Mouse (Mus musculus): ENCODE results near the gene Agbl4. TPM values are rescaled to one million over a fixed set of nuclear protein-coding genes. Genes with fewer than 3 reads are reported as not detected.

Gene Agbl4
- total RNA-seq, 1 experiment, result not detected

GRCm38 (mm10) chr4:111419476-111419875, 1022.0 kb downstream of the Agbl4 start:
- no peaks in the 10 kb centered on the region; the same call in 1 of the 2 replicates for H3K36me3 ChIP-seq (ENCODE audit: control insufficient read depth, insufficient read depth, low read length, poor library complexity, severe bottlenecking)
- no peak overlapping the region for H3K27ac ChIP-seq (ENCODE audit: insufficient read depth, low read depth, low read length, poor library complexity, severe bottlenecking)
- DNase-seq (ENCODE audit: low read depth, low spot score), result no peak
- in situ Hi-C loops (cut with MboI; ENCODE audit: low sequenced_read_pairs in 2 of 2, unreplicated experiment in 2 of 2), result no loop called here
- peaks cover 0 to 7% of the 10 kb centered on the region in 2 experiments; a peak in 2 of 4 replicates for H3K4me1 ChIP-seq (ENCODE audit: control insufficient read depth in 2 of 2, insufficient read depth in 2 of 2, low read length in 2 of 2, poor library complexity in 1 of 2)
- H3K4me3 ChIP-seq (ENCODE audit: insufficient read depth in 1 of 2, low read depth in 1 of 2, low read length in 2 of 2, poor library complexity in 1 of 2, severe bottlenecking in 1 of 2), result no peak overlapping the region
- TF ChIP-seq ZNF384 (IDR thresholded peaks at IDR 0.05; ENCODE audit: low read depth, low read length) (no peak), MAFK (IDR thresholded peaks at IDR 0.05; ENCODE audit: insufficient read depth, low read depth, low read length) (no peak), HCFC1 (IDR thresholded peaks at IDR 0.05; ENCODE audit: borderline replicate concordance, insufficient read depth, low read length) (no peak), ZC3H11A (IDR thresholded peaks at IDR 0.05; ENCODE audit: borderline replicate concordance, low read depth, low read length) (no peak), CHD2 (IDR thresholded peaks at IDR 0.05; ENCODE audit: low read depth, low read length) (no peak)
- H3K9me3 ChIP-seq (ENCODE audit: control insufficient read depth, insufficient read depth, low read depth, low read length), result no peaks in the 10 kb centered on the region
- H3K9ac ChIP-seq (ENCODE audit: insufficient read depth, low read depth, low read length, poor library complexity, severe bottlenecking), result no peak overlapping the region

GRCm38 (mm10) chr4:111420031-111420430, 1022.6 kb downstream of the Agbl4 start:
- Histone ChIP-seq H3K9ac (ENCODE audit: insufficient read depth, low read depth, low read length, poor library complexity, severe bottlenecking) (no peak overlapping the region), H3K9me3 (ENCODE audit: control insufficient read depth, insufficient read depth, low read depth, low read length) (no peaks in the 10 kb centered on the region), H3K36me3 (ENCODE audit: control insufficient read depth, insufficient read depth, low read length, poor library complexity, severe bottlenecking) (no peaks in the 10 kb centered on the region; the same call in 1 of the 2 replicates), H3K27ac (ENCODE audit: insufficient read depth, low read depth, low read length, poor library complexity, severe bottlenecking) (no peak overlapping the region), H3K4me1 (ENCODE audit: control insufficient read depth in 2 of 2, insufficient read depth in 2 of 2, low read length in 2 of 2, poor library complexity in 1 of 2) (peaks cover 0 to 7% of the 10 kb centered on the region in 2 experiments; a peak in 2 of 4 replicates), H3K4me3 (ENCODE audit: insufficient read depth in 1 of 2, low read depth in 1 of 2, low read length in 2 of 2, poor library complexity in 1 of 2, severe bottlenecking in 1 of 2) (no peak overlapping the region)
- no peak for DNase-seq (ENCODE audit: low read depth, low spot score)
- TF ChIP-seq HCFC1 (IDR thresholded peaks at IDR 0.05; ENCODE audit: borderline replicate concordance, insufficient read depth, low read length) (no peak), ZC3H11A (IDR thresholded peaks at IDR 0.05; ENCODE audit: borderline replicate concordance, low read depth, low read length) (no peak), CHD2 (IDR thresholded peaks at IDR 0.05; ENCODE audit: low read depth, low read length) (no peak), ZNF384 (IDR thresholded peaks at IDR 0.05; ENCODE audit: low read depth, low read length) (no peak), MAFK (IDR thresholded peaks at IDR 0.05; ENCODE audit: insufficient read depth, low read depth, low read length) (no peak)
- in situ Hi-C loops (cut with MboI; ENCODE audit: low sequenced_read_pairs in 2 of 2, unreplicated experiment in 2 of 2), result no loop called here

- no peak overlapping the region for H3K4me3 ChIP-seq (ENCODE audit: insufficient read depth in 1 of 2, low read depth in 1 of 2, low read length in 2 of 2, poor library complexity in 1 of 2, severe bottlenecking in 1 of 2)
- TF ChIP-seq CHD2 (IDR thresholded peaks at IDR 0.05; ENCODE audit: low read depth, low read length) (no peak), ZC3H11A (IDR thresholded peaks at IDR 0.05; ENCODE audit: borderline replicate concordance, low read depth, low read length) (no peak), ZNF384 (IDR thresholded peaks at IDR 0.05; ENCODE audit: low read depth, low read length) (no peak), MAFK (IDR thresholded peaks at IDR 0.05; ENCODE audit: insufficient read depth, low read depth, low read length) (no peak), HCFC1 (IDR thresholded peaks at IDR 0.05; ENCODE audit: borderline replicate concordance, insufficient read depth, low read length) (no peak)
- no peak overlapping the region for H3K9ac ChIP-seq (ENCODE audit: insufficient read depth, low read depth, low read length, poor library complexity, severe bottlenecking)
- peaks cover 0 to 3% of the 10 kb centered on the region in 2 experiments; a peak in 2 of 4 replicates for H3K4me1 ChIP-seq (ENCODE audit: control insufficient read depth in 2 of 2, insufficient read depth in 2 of 2, low read length in 2 of 2, poor library complexity in 1 of 2)
- in situ Hi-C loops (cut with MboI; ENCODE audit: low sequenced_read_pairs in 2 of 2, unreplicated experiment in 2 of 2), result no loop called here
- H3K9me3 ChIP-seq (ENCODE audit: control insufficient read depth, insufficient read depth, low read depth, low read length), result no peaks in the 10 kb centered on the region
- no peak overlapping the region for H3K27ac ChIP-seq (ENCODE audit: insufficient read depth, low read depth, low read length, poor library complexity, severe bottlenecking)
- no peaks in the 10 kb centered on the region; the same call in 1 of the 2 replicates for H3K36me3 ChIP-seq (ENCODE audit: control insufficient read depth, insufficient read depth, low read length, poor library complexity, severe bottlenecking)
- DNase-seq (ENCODE audit: low read depth, low spot score), result no peak
Observed at GRCm38 (mm10) chr4:111420955-111421354, 1023.5 kb downstream of the Agbl4 start.

GRCm38 (mm10) chr4:111421785-111422184, 1024.3 kb downstream of the Agbl4 start:
- no peak for TF ChIP-seq CHD2 (IDR thresholded peaks at IDR 0.05; ENCODE audit: low read depth, low read length)
- no peak for TF ChIP-seq ZC3H11A (IDR thresholded peaks at IDR 0.05; ENCODE audit: borderline replicate concordance, low read depth, low read length)
- TF ChIP-seq ZNF384 (IDR thresholded peaks at IDR 0.05; ENCODE audit: low read depth, low read length), result no peak
- no peak for TF ChIP-seq HCFC1 (IDR thresholded peaks at IDR 0.05; ENCODE audit: borderline replicate concordance, insufficient read depth, low read length)
- no peak for TF ChIP-seq MAFK (IDR thresholded peaks at IDR 0.05; ENCODE audit: insufficient read depth, low read depth, low read length)
- H3K36me3 ChIP-seq (ENCODE audit: control insufficient read depth, insufficient read depth, low read length, poor library complexity, severe bottlenecking), result no peaks in the 10 kb centered on the region; the same call in 1 of the 2 replicates
- in situ Hi-C loops (cut with MboI; ENCODE audit: low sequenced_read_pairs in 2 of 2, unreplicated experiment in 2 of 2), result no loop called here

More at GRCm38 (mm10) chr4:111421785-111422184, 1024.3 kb downstream of the Agbl4 start:
- Histone ChIP-seq H3K27ac (ENCODE audit: insufficient read depth, low read depth, low read length, poor library complexity, severe bottlenecking) (no peak overlapping the region), H3K9ac (ENCODE audit: insufficient read depth, low read depth, low read length, poor library complexity, severe bottlenecking) (no peak overlapping the region), H3K4me1 (ENCODE audit: control insufficient read depth in 2 of 2, insufficient read depth in 2 of 2, low read length in 2 of 2, poor library complexity in 1 of 2) (peaks cover 0 to 2% of the 10 kb centered on the region in 2 experiments; a peak in 1 of 4 replicates), H3K4me3 (ENCODE audit: insufficient read depth in 1 of 2, low read depth in 1 of 2, low read length in 2 of 2, poor library complexity in 1 of 2, severe bottlenecking in 1 of 2) (no peak overlapping the region), H3K9me3 (ENCODE audit: control insufficient read depth, insufficient read depth, low read depth, low read length) (no peaks in the 10 kb centered on the region)
- DNase-seq (ENCODE audit: low read depth, low spot score), result no peak

All from ES-E14 (cell line).